Mouse (Mus musculus) retina, embryonic 14.5 days (tissue): ENCODE results near the gene Dnajb4.
"Not testable (repeated sequence)": the region's sequence is repeated elsewhere in the genome, so short reads cannot be mapped to it uniquely, and the experiment has no call there.

Source experiments
- DNase-seq: peaks from one replicate; pipeline ENCODE4 v3.0.0-alpha.2; 2015; ENCODE audit warnings: low spot score

Dnajb4 gene

GRCm38 (mm10) chr3:152208096-152208885 is 1.8 kb downstream of the Dnajb4 start:
- no peak for DNase-seq

- DNase-seq = no peak
Measured at GRCm38 (mm10) chr3:152207156-152207555, 2.9 kb downstream of the Dnajb4 start.

- no peak for DNase-seq
Measured at GRCm38 (mm10) chr3:152204577-152204976, 5.5 kb downstream of the Dnajb4 start.

- no peak for DNase-seq
Measured at GRCm38 (mm10) chr3:152203996-152204395, 6.1 kb downstream of the Dnajb4 start.

- DNase-seq = no peak
Measured at GRCm38 (mm10) chr3:152203411-152203810, 6.7 kb downstream of the Dnajb4 start.

GRCm38 (mm10) chr3:152202942-152203341 is 7.2 kb downstream of the Dnajb4 start:
- DNase-seq = no peak

GRCm38 (mm10) chr3:152201651-152202050 is 8.5 kb downstream of the Dnajb4 start:
- DNase-seq = no peak

- DNase-seq = no peak
Measured at GRCm38 (mm10) chr3:152201181-152201580, 8.9 kb downstream of the Dnajb4 start.

GRCm38 (mm10) chr3:152199125-152199524 is 11.0 kb downstream of the Dnajb4 start:
- no peak for DNase-seq

GRCm38 (mm10) chr3:152197246-152197645 is 12.9 kb downstream of the Dnajb4 start:
- DNase-seq = not testable (repeated sequence)

GRCm38 (mm10) chr3:152193635-152194097 is 16.4 kb downstream of the Dnajb4 start:
- peak; percentile 82 for DNase-seq

GRCm38 (mm10) chr3:152193177-152193576 is 16.9 kb downstream of the Dnajb4 start:
- no peak for DNase-seq

- DNase-seq = no peak
Measured at GRCm38 (mm10) chr3:152192238-152192931, 17.7 kb downstream of the Dnajb4 start.

- no peak for DNase-seq
Measured at GRCm38 (mm10) chr3:152191791-152192237, 18.3 kb downstream of the Dnajb4 start.

- DNase-seq = no peak
Measured at GRCm38 (mm10) chr3:152190679-152191477, 19.2 kb downstream of the Dnajb4 start.

- DNase-seq = no peak
Measured at GRCm38 (mm10) chr3:152189306-152189705, 20.8 kb downstream of the Dnajb4 start.

- no peak for DNase-seq
Measured at GRCm38 (mm10) chr3:152186106-152186505, 24.0 kb downstream of the Dnajb4 start.

- DNase-seq = no peak
Measured at GRCm38 (mm10) chr3:152183522-152183921, 26.6 kb downstream of the Dnajb4 start.

- DNase-seq = no peak
Measured at GRCm38 (mm10) chr3:152180624-152181023, 29.5 kb downstream of the Dnajb4 start.

GRCm38 (mm10) chr3:152179285-152179684 is 30.8 kb downstream of the Dnajb4 start:
- no peak for DNase-seq

GRCm38 (mm10) chr3:152178816-152179215 is 31.3 kb downstream of the Dnajb4 start:
- no peak for DNase-seq

GRCm38 (mm10) chr3:152172322-152172935 is 37.7 kb downstream of the Dnajb4 start:
- no peak for DNase-seq
